Mouse (Mus musculus): ENCODE results near the gene Perm1. TPM values are rescaled to one million over a fixed set of nuclear protein-coding genes. Genes with fewer than 3 reads are reported as not detected.

Gene Perm1
- polyA plus RNA-seq, 1 experiment from 2014 or later = 0.39 TPM

- no peak overlapping the region for H3K4me2 ChIP-seq (replicated peaks; ENCODE audit: low read depth)
- no peak for ATAC-seq
- peaks cover 18% of the 10 kb centered on the region for H3K36me3 ChIP-seq (ENCODE audit: control insufficient read depth, insufficient read depth)
- no peak overlapping the region for H3K9ac ChIP-seq (ENCODE audit: low read depth, low read length)
- H3K4me3 ChIP-seq (ENCODE audit: low read depth, low read length) = no peak overlapping the region
- peaks cover 33% of the 10 kb centered on the region for H3K27me3 ChIP-seq (replicated peaks; ENCODE audit: control insufficient read depth, insufficient read depth, low read length)
- no peak overlapping the region for H3K27ac ChIP-seq (ENCODE audit: low read depth, low read length)
- no peaks in the 10 kb centered on the region for H3K9me3 ChIP-seq (ENCODE audit: control insufficient read depth)
- TF ChIP-seq CTCF (IDR thresholded peaks at IDR 0.05; ENCODE audit: low read depth) = no peak
- 38% methylated on average over 7 of the region's 7 CpGs for WGBS
- no peaks in the 10 kb centered on the region for H3K4me1 ChIP-seq (replicated peaks; ENCODE audit: control insufficient read depth, insufficient read depth, low read length)
Observed at GRCm38 (mm10) chr4:156252140-156252539, 36.5 kb downstream of the Perm1 start.

- no peak for TF ChIP-seq CTCF (IDR thresholded peaks at IDR 0.05; ENCODE audit: low read depth)
- no peaks in the 10 kb centered on the region for H3K4me1 ChIP-seq (replicated peaks; ENCODE audit: control insufficient read depth, insufficient read depth, low read length)
- H3K9me3 ChIP-seq (ENCODE audit: control insufficient read depth) = no peaks in the 10 kb centered on the region
- H3K27me3 ChIP-seq (replicated peaks; ENCODE audit: control insufficient read depth, insufficient read depth, low read length) = peaks cover 33% of the 10 kb centered on the region
- no peak overlapping the region for H3K4me2 ChIP-seq (replicated peaks; ENCODE audit: low read depth)
- peaks cover 13% of the 10 kb centered on the region for H3K36me3 ChIP-seq (ENCODE audit: control insufficient read depth, insufficient read depth)
- H3K27ac ChIP-seq (ENCODE audit: low read depth, low read length) = no peak overlapping the region
- no peak overlapping the region for H3K4me3 ChIP-seq (ENCODE audit: low read depth, low read length)
- no peak overlapping the region for H3K9ac ChIP-seq (ENCODE audit: low read depth, low read length)
- ATAC-seq = no peak
- 36% methylated on average over 3 of the region's 3 CpGs for WGBS
Observed at GRCm38 (mm10) chr4:156252619-156253018, 37.0 kb downstream of the Perm1 start.

- no peak for TF ChIP-seq CTCF (IDR thresholded peaks at IDR 0.05; ENCODE audit: low read depth)
- ATAC-seq = no peak; the same call in 1 of the 2 replicates
- no peak overlapping the region for H3K4me2 ChIP-seq (replicated peaks; ENCODE audit: low read depth)
- no peaks in the 10 kb centered on the region for H3K4me1 ChIP-seq (replicated peaks; ENCODE audit: control insufficient read depth, insufficient read depth, low read length)
- WGBS = 41% methylated on average over 7 of the region's 7 CpGs
- H3K9ac ChIP-seq (ENCODE audit: low read depth, low read length) = no peak overlapping the region
- H3K27me3 ChIP-seq (replicated peaks; ENCODE audit: control insufficient read depth, insufficient read depth, low read length) = peaks cover 33% of the 10 kb centered on the region
- no peak overlapping the region for H3K27ac ChIP-seq (ENCODE audit: low read depth, low read length)
- no peaks in the 10 kb centered on the region for H3K9me3 ChIP-seq (ENCODE audit: control insufficient read depth)
- peaks cover 9% of the 10 kb centered on the region for H3K36me3 ChIP-seq (ENCODE audit: control insufficient read depth, insufficient read depth)
- no peak overlapping the region for H3K4me3 ChIP-seq (ENCODE audit: low read depth, low read length)
Observed at GRCm38 (mm10) chr4:156253043-156253442, 37.4 kb downstream of the Perm1 start.

- ATAC-seq = peak; percentile 56
- Histone ChIP-seq H3K4me2 (replicated peaks; ENCODE audit: low read depth) (peak overlapping the region; percentile 43), H3K4me1 (replicated peaks; ENCODE audit: control insufficient read depth, insufficient read depth, low read length) (no peaks in the 10 kb centered on the region), H3K9ac (ENCODE audit: low read depth, low read length) (no peak overlapping the region), H3K9me3 (ENCODE audit: control insufficient read depth) (no peaks in the 10 kb centered on the region), H3K27me3 (replicated peaks; ENCODE audit: control insufficient read depth, insufficient read depth, low read length) (peaks cover 33% of the 10 kb centered on the region), H3K27ac (ENCODE audit: low read depth, low read length) (no peak overlapping the region), H3K36me3 (ENCODE audit: control insufficient read depth, insufficient read depth) (no peaks in the 10 kb centered on the region), H3K4me3 (ENCODE audit: low read depth, low read length) (peak overlapping the region; percentile 20; the same call in 1 of the 2 replicates)
- WGBS = 3% methylated on average over 28 of the region's 30 CpGs
- TF ChIP-seq CTCF (IDR thresholded peaks at IDR 0.05; ENCODE audit: low read depth) = no peak
Observed at GRCm38 (mm10) chr4:156254361-156255077, 38.9 kb downstream of the Perm1 start.

GRCm38 (mm10) chr4:156255078-156255839 is 39.6 kb downstream of the Perm1 start, which contains the start of gene Samd11:
Gene Samd11 (minus strand): TSS chr4:156255657.
- peak within 1 kb of the TSS; percentile 20; the same call in 1 of the 2 replicates for H3K4me3 ChIP-seq (ENCODE audit: low read depth, low read length)
- no peak within 1 kb of the TSS for H3K4me2 ChIP-seq (replicated peaks; ENCODE audit: low read depth)
- no peak within 1 kb of the TSS for H3K27ac ChIP-seq (ENCODE audit: low read depth, low read length)
- no peak within 1 kb of the TSS for H3K9ac ChIP-seq (ENCODE audit: low read depth, low read length)
- WGBS = 11% methylated on average over 26 of the region's 26 CpGs
- no peaks in the 10 kb centered on the region for H3K9me3 ChIP-seq (ENCODE audit: control insufficient read depth)
- ATAC-seq = no peak; the same call in 1 of the 2 replicates
- H3K36me3 ChIP-seq (ENCODE audit: control insufficient read depth, insufficient read depth) = no peaks in the 10 kb centered on the region
- no peak for TF ChIP-seq CTCF (IDR thresholded peaks at IDR 0.05; ENCODE audit: low read depth)
- H3K27me3 ChIP-seq (replicated peaks; ENCODE audit: control insufficient read depth, insufficient read depth, low read length) = peaks cover 33% of the 10 kb centered on the region
- no peaks in the 10 kb centered on the region for H3K4me1 ChIP-seq (replicated peaks; ENCODE audit: control insufficient read depth, insufficient read depth, low read length)

Small RNAs within 50 kb of the gene (microRNA-seq; reads per million reads assigned to microRNA genes)
- gene Mir7658 = 2.2 reads per million

Other genes with a start within 250 kb of the Perm1 start
- gene B3galt6, start 223.2 kb upstream of the Perm1 start, polyA plus RNA-seq (2015; fragmentation: Nextera tagmentation; extraction: Ambion mirVana) = 5.8 and 6.0 TPM in 2 replicates
- 219 and 222 TPM in 2 replicates for gene Sdf4, start 223.0 kb upstream of the Perm1 start, polyA plus RNA-seq (2015; fragmentation: Nextera tagmentation; extraction: Ambion mirVana)
- 0.14 and 0.35 TPM in 2 replicates for gene Tnfrsf4, start 202.0 kb upstream of the Perm1 start, polyA plus RNA-seq (2015; fragmentation: Nextera tagmentation; extraction: Ambion mirVana)
- 0.55 and 0.56 TPM in 2 replicates for gene Tnfrsf18, start 189.7 kb upstream of the Perm1 start, polyA plus RNA-seq (2015; fragmentation: Nextera tagmentation; extraction: Ambion mirVana)
- gene Ttll10, start 156.5 kb upstream of the Perm1 start, polyA plus RNA-seq (2015; fragmentation: Nextera tagmentation; extraction: Ambion mirVana) = 2.1 and 2.6 TPM in 2 replicates
- gene 9430015G10Rik, start 105.9 kb upstream of the Perm1 start, polyA plus RNA-seq (2015; fragmentation: Nextera tagmentation; extraction: Ambion mirVana) = 3.4 and 3.5 TPM in 2 replicates
- gene Rnf223, start 85.4 kb upstream of the Perm1 start, polyA plus RNA-seq (2015; fragmentation: Nextera tagmentation; extraction: Ambion mirVana) = not detected in 2 replicates
- 15.1 and 17.7 TPM in 2 replicates for gene Agrn, start 18.4 kb upstream of the Perm1 start, polyA plus RNA-seq (2015; fragmentation: Nextera tagmentation; extraction: Ambion mirVana)
- 36.0 and 40.5 TPM in 2 replicates for gene Isg15, start 15.1 kb upstream of the Perm1 start, polyA plus RNA-seq (2015; fragmentation: Nextera tagmentation; extraction: Ambion mirVana)
- 0.85 and 0.93 TPM in 2 replicates for gene AW011738, start 12.6 kb upstream of the Perm1 start, polyA plus RNA-seq (2015; fragmentation: Nextera tagmentation; extraction: Ambion mirVana)
- 8.3 and 8.6 TPM in 2 replicates for gene Plekhn1, start 19.0 kb downstream of the Perm1 start, polyA plus RNA-seq (2015; fragmentation: Nextera tagmentation; extraction: Ambion mirVana)
- 19.9 and 20.4 TPM in 2 replicates for gene Noc2l, start 20.1 kb downstream of the Perm1 start, polyA plus RNA-seq (2015; fragmentation: Nextera tagmentation; extraction: Ambion mirVana)
- gene Samd11, start 39.8 kb downstream of the Perm1 start, polyA plus RNA-seq (2015; fragmentation: Nextera tagmentation; extraction: Ambion mirVana) = 0.18 TPM in 1 of 2 replicates, not detected in the other
- gene Vmn2r-ps159, start 115.2 kb downstream of the Perm1 start, polyA plus RNA-seq (2015; fragmentation: Nextera tagmentation; extraction: Ambion mirVana) = not detected in 2 replicates

Measured in intestine, postnatal 0 days (tissue).